Mouse (Mus musculus): Measurements from ENCODE around the gene Cdpf1.

- no peak for TF ChIP-seq POU5F1 (IDR thresholded peaks at IDR 0.05; ENCODE audit: borderline replicate concordance, low read length)
- TF ChIP-seq CTCF (conservative IDR thresholded peaks at IDR 0.05; ENCODE audit: low read length), result no peak
- TF ChIP-seq NANOG (IDR thresholded peaks at IDR 0.05; ENCODE audit: borderline replicate concordance, low read length), result no peak
Measured at GRCm38 (mm10) chr15:85810462-85810805, 1.1 kb downstream of the Cdpf1 start.

All from E14TG2a.4 (cell line).